Mouse (Mus musculus): ENCODE data around the gene Tomm20.

- TF ChIP-seq CTCF (IDR thresholded peaks at IDR 0.05; ENCODE audit: low read depth, low read length) (no peak), POLR2A (IDR thresholded peaks at IDR 0.05; ENCODE audit: extremely low read depth, insufficient read depth, low read length) (no peak)
Observed at GRCm38 (mm10) chr8:126884202-126884926, 61.3 kb downstream of the Tomm20 start.
